Mouse (Mus musculus) urinary bladder, adult 2 months (tissue): Measurements from ENCODE around the gene Prkaca. TPM values are rescaled to one million over a fixed set of nuclear protein-coding genes. Genes with fewer than 3 reads are reported as not detected.

Experiments
- DNase-seq: peaks from one replicate; pipeline ENCODE4 v3.0.0; 2022; ENCODE audit warnings: low spot score
- polyA plus RNA-seq: library from polyadenylated mRNA; depleted of rRNA; stranded (reverse); fragments of >200 nt; gene quantifications from 2 replicates; pipeline ENCODE4 v1.2.3, GENCODE M21; 2012; rRNA removed

Prkaca gene
- polyA plus RNA-seq, 1 experiment = 74.4 TPM

- no peak for DNase-seq
Measured at GRCm38 (mm10) chr8:84039050-84039449, 66.3 kb downstream of the Prkaca start.

- DNase-seq = no peak
Measured at GRCm38 (mm10) chr8:84042066-84042947, 69.5 kb downstream of the Prkaca start, which contains the start of gene Il27ra. TSS of gene Il27ra (minus strand) at chr8:84042589.

- DNase-seq = no peak
Measured at GRCm38 (mm10) chr8:84042948-84043342, 70.2 kb downstream of the Prkaca start.

GRCm38 (mm10) chr8:84044103-84044502, 71.3 kb downstream of the Prkaca start:
- DNase-seq = no peak

GRCm38 (mm10) chr8:84044900-84045299, 72.1 kb downstream of the Prkaca start, which contains the start of gene Rln3:
TSS of gene Rln3 (minus strand) at chr8:84045000.
- DNase-seq = no peak

Other genes starting within 250 kb of the Prkaca start
- 119 and 129 TPM in 2 replicates for gene Adgre5, start 231.7 kb upstream of the Prkaca start, polyA plus RNA-seq
- gene Adgrl1, start 72.9 kb upstream of the Prkaca start, polyA plus RNA-seq = 39.4 and 48.3 TPM in 2 replicates
- gene Gm10644, start 17.8 kb upstream of the Prkaca start, polyA plus RNA-seq = 0.69 and 0.96 TPM in 2 replicates
- gene Asf1b, start 17.5 kb upstream of the Prkaca start, polyA plus RNA-seq = 2.3 and 3.1 TPM in 2 replicates
- 34.5 and 36.0 TPM in 2 replicates for gene Samd1, start 24.7 kb downstream of the Prkaca start, polyA plus RNA-seq
- gene 1700067K01Rik, start 28.5 kb downstream of the Prkaca start, polyA plus RNA-seq = 0.18 and 0.19 TPM in 2 replicates
- gene 2210011C24Rik, start 39.2 kb downstream of the Prkaca start, polyA plus RNA-seq = 0.14 and 0.15 TPM in 2 replicates
- gene Palm3, start 48.5 kb downstream of the Prkaca start, polyA plus RNA-seq = 0.21 and 0.24 TPM in 2 replicates
- 2.0 and 2.1 TPM in 2 replicates for gene Il27ra, start 69.6 kb downstream of the Prkaca start, polyA plus RNA-seq
- 0.21 and 0.30 TPM in 2 replicates for gene Rln3, start 72.0 kb downstream of the Prkaca start, polyA plus RNA-seq
- gene Gm10643, start 92.1 kb downstream of the Prkaca start, polyA plus RNA-seq = 2.0 and 2.3 TPM in 2 replicates
- gene Rfx1, start 93.8 kb downstream of the Prkaca start, polyA plus RNA-seq = 8.0 and 11.0 TPM in 2 replicates
- 20.4 and 26.6 TPM in 2 replicates for gene Dcaf15, start 131.8 kb downstream of the Prkaca start, polyA plus RNA-seq
- 0.66 and 1.1 TPM in 2 replicates for gene Podnl1, start 153.0 kb downstream of the Prkaca start, polyA plus RNA-seq
- 18.5 and 22.3 TPM in 2 replicates for gene Cc2d1a, start 174.9 kb downstream of the Prkaca start, polyA plus RNA-seq
- gene 4930432K21Rik, start 175.0 kb downstream of the Prkaca start, polyA plus RNA-seq = 0.62 and 0.74 TPM in 2 replicates
- gene Nanos3, start 212.2 kb downstream of the Prkaca start, polyA plus RNA-seq = 0.13 TPM in 1 of 2 replicates, not detected in the other